Mouse (Mus musculus) liver, adult 2 months (tissue): Measurements from ENCODE around the gene Emid1. TPM values are rescaled to one million over a fixed set of nuclear protein-coding genes. Genes with fewer than 3 reads are reported as not detected.

Experiments
- DNase-seq: peaks from one replicate; pipeline ENCODE4 v3.0.0-alpha.2; 2011; ENCODE audit warnings: low read depth, low spot score; ENCODE audit errors: extremely low read depth
- H3K27ac ChIP-seq: fragments of 200-500 bp; replicated peaks from 2 replicates; pipeline ENCODE4 v1.5.1; 2012; ENCODE audit warnings: low read depth, mild to moderate bottlenecking, control low read depth, inconsistent platforms, low read length; ENCODE audit not compliant: insufficient read depth
- H3K27me3 ChIP-seq: fragments of 200-500 bp; 2 replicates; pipeline ENCODE4 v1.6.1; 2012; ENCODE audit warnings: mild to moderate bottlenecking, moderate library complexity, low read length, inconsistent platforms; ENCODE audit not compliant: control insufficient read depth, insufficient read depth
- H3K36me3 ChIP-seq: fragments of 200-500 bp; 2 replicates; pipeline ENCODE4 v1.6.1; 2012; ENCODE audit warnings: low read length, inconsistent platforms; ENCODE audit not compliant: control insufficient read depth, insufficient read depth
- H3K4me1 ChIP-seq: fragments of 200-500 bp; 2 replicates; pipeline ENCODE4 v1.6.1; 2011; ENCODE audit warnings: low read length; ENCODE audit not compliant: control insufficient read depth, insufficient read depth
- H3K4me3 ChIP-seq: fragments of 200-500 bp; 2 replicates; pipeline ENCODE4 v1.5.1; 2011; ENCODE audit warnings: low read depth, mild to moderate bottlenecking, control low read depth, low read length, moderate library complexity; ENCODE audit not compliant: insufficient read depth
- H3K79me2 ChIP-seq: fragments of 200-500 bp; 2 replicates; pipeline ENCODE4 v1.6.1; 2012; ENCODE audit warnings: inconsistent platforms, mild to moderate bottlenecking, low read length, moderate library complexity; ENCODE audit not compliant: control insufficient read depth, insufficient read depth
- H3K9ac ChIP-seq: fragments of 200-500 bp; 2 replicates; pipeline ENCODE4 v1.6.1; 2012; ENCODE audit warnings: low read depth, mild to moderate bottlenecking, control low read depth, inconsistent platforms, low read length
- CTCF ChIP-seq: fragments of 200-500 bp; IDR thresholded peaks from 2 replicates; pipeline ENCODE4 v1.5.1; 2011; ENCODE audit warnings: low read depth, low read length, control low read depth
- POLR2A ChIP-seq: fragments of 200-500 bp; IDR thresholded peaks from 2 replicates; pipeline ENCODE4 v1.6.1; 2011; ENCODE audit warnings: low read length, control low read depth; ENCODE audit not compliant: insufficient read depth; ENCODE audit errors: extremely low read depth
- WGBS: fragments of 180-500 bp; shearing (Covaris S2); methylation state at CpG from one replicate; pipeline ENCODE4 v1.1.7; 2018; 5-methylcytosine and 5-hydroxymethylcytosine counted together
- polyA plus RNA-seq: library from polyadenylated mRNA; depleted of rRNA; stranded (reverse); fragments of >200 nt; gene quantifications from 2 replicates; pipeline ENCODE4 v1.2.3, GENCODE M21; 2012; rRNA removed
- total RNA-seq: library from RNA; depleted of rRNA; stranded (reverse); fragments of >200 nt; gene quantifications from 2 replicates; pipeline ENCODE4 v1.2.3, GENCODE M21; 2014; rRNA removed

Emid1 gene
- total and polyA plus RNA-seq, 2 experiments, result 0.28 to 0.65 TPM

GRCm38 (mm10) chr11:5059704-5060156 is 92.3 kb downstream of the Emid1 start:
- H3K4me1 ChIP-seq, result peaks cover 20% of the 10 kb centered on the region
- peaks cover 8% of the 10 kb centered on the region; the same call in 1 of the 2 replicates for H3K79me2 ChIP-seq
- DNase-seq, result peak; percentile 40
- 0 out of 2 replicates have a peak, but pooled peaks cover 7% of the 10 kb centered on the region for H3K27me3 ChIP-seq
- WGBS, result 30% methylated on average over 27 of the region's 27 CpGs
- H3K36me3 ChIP-seq, result no peaks in the 10 kb centered on the region
- no peak overlapping the region for H3K4me3 ChIP-seq
- no peak overlapping the region for H3K9ac ChIP-seq
- no peak overlapping the region for H3K27ac ChIP-seq
- peak; percentile 92 for TF ChIP-seq CTCF
- no peak for TF ChIP-seq POLR2A

GRCm38 (mm10) chr11:5059230-5059629 is 92.8 kb downstream of the Emid1 start:
- H3K79me2 ChIP-seq, result peaks cover 8% of the 10 kb centered on the region; the same call in 1 of the 2 replicates
- no peak overlapping the region for H3K4me3 ChIP-seq
- H3K36me3 ChIP-seq, result no peaks in the 10 kb centered on the region
- no peak overlapping the region for H3K27ac ChIP-seq
- 41% methylated on average over 14 of the region's 14 CpGs for WGBS
- H3K4me1 ChIP-seq, result peaks cover 17% of the 10 kb centered on the region
- H3K9ac ChIP-seq, result no peak overlapping the region
- TF ChIP-seq POLR2A (no peak), CTCF (no peak)
- no peak for DNase-seq
- H3K27me3 ChIP-seq, result 0 out of 2 replicates have a peak, but pooled peaks cover 7% of the 10 kb centered on the region

GRCm38 (mm10) chr11:5058783-5059182 is 93.3 kb downstream of the Emid1 start:
- Histone ChIP-seq H3K4me3 (no peak overlapping the region), H3K4me1 (peaks cover 13% of the 10 kb centered on the region), H3K9ac (no peak overlapping the region), H3K27ac (no peak overlapping the region), H3K79me2 (0 out of 2 replicates have a peak, but pooled peaks cover 6% of the 10 kb centered on the region), H3K27me3 (0 out of 2 replicates have a peak, but pooled peaks cover 7% of the 10 kb centered on the region), H3K36me3 (no peaks in the 10 kb centered on the region)
- WGBS, result 29% methylated on average over 9 of the region's 9 CpGs
- no peak for DNase-seq
- TF ChIP-seq POLR2A (no peak), CTCF (no peak)

GRCm38 (mm10) chr11:5057856-5058641 is 94.0 kb downstream of the Emid1 start, which contains the start of gene Rasl10a:
Gene Rasl10a, plus strand, starts transcription at chr11:5058128.
- H3K27me3 ChIP-seq, result 0 out of 2 replicates have a peak, but pooled peaks cover 7% of the 10 kb centered on the region
- H3K4me3 ChIP-seq, result peak within 1 kb of the TSS; percentile 52
- peaks cover 13% of the 10 kb centered on the region for H3K4me1 ChIP-seq
- H3K9ac ChIP-seq, result peak within 1 kb of the TSS; percentile 50
- 0 out of 2 replicates have a peak, but pooled peaks cover 1% of the 10 kb centered on the region for H3K79me2 ChIP-seq
- TF ChIP-seq CTCF (no peak), POLR2A (no peak)
- H3K36me3 ChIP-seq, result no peaks in the 10 kb centered on the region
- no peak within 1 kb of the TSS for H3K27ac ChIP-seq
- WGBS, result 2% methylated on average over 77 of the region's 77 CpGs
- no peak for DNase-seq

GRCm38 (mm10) chr11:5057541-5057855 is 94.6 kb downstream of the Emid1 start:
- peak; percentile 50 for DNase-seq
- no peaks in the 10 kb centered on the region for H3K79me2 ChIP-seq
- TF ChIP-seq POLR2A (no peak), CTCF (no peak)

GRCm38 (mm10) chr11:5057064-5057463 is 95.0 kb downstream of the Emid1 start:
- no peak overlapping the region for H3K4me3 ChIP-seq
- no peaks in the 10 kb centered on the region for H3K79me2 ChIP-seq
- H3K36me3 ChIP-seq, result no peaks in the 10 kb centered on the region
- TF ChIP-seq CTCF, result no peak
- no peak for TF ChIP-seq POLR2A
- no peak overlapping the region for H3K9ac ChIP-seq
- 86% methylated on average over 8 of the region's 8 CpGs for WGBS
- H3K4me1 ChIP-seq, result peaks cover 5% of the 10 kb centered on the region
- H3K27ac ChIP-seq, result no peak overlapping the region
- H3K27me3 ChIP-seq, result 0 out of 2 replicates have a peak, but pooled peaks cover 7% of the 10 kb centered on the region
- DNase-seq, result no peak

More at GRCm38 (mm10) chr11:5057541-5057855, 94.6 kb downstream of the Emid1 start:
- WGBS, result 30% methylated on average over 8 of the region's 8 CpGs
- peaks cover 9% of the 10 kb centered on the region for H3K4me1 ChIP-seq
- 0 out of 2 replicates have a peak, but pooled peaks cover 7% of the 10 kb centered on the region for H3K27me3 ChIP-seq
- H3K9ac ChIP-seq, result no peak overlapping the region
- peak overlapping the region; percentile 52 for H3K4me3 ChIP-seq
- no peaks in the 10 kb centered on the region for H3K36me3 ChIP-seq
- no peak overlapping the region for H3K27ac ChIP-seq

Other genes with a start within 250 kb of the Emid1 start
- gene Nefh, start 204.2 kb downstream of the Emid1 start, total RNA-seq, result 0.09 and 0.20 TPM in 2 replicates
- 0.06 TPM in 1 of 2 replicates, not detected in the other for gene Nefh, start 204.2 kb downstream of the Emid1 start, polyA plus RNA-seq
- 30.1 and 41.2 TPM in 2 replicates for gene Ap1b1, start 165.4 kb downstream of the Emid1 start, total RNA-seq
- gene Ap1b1, start 165.4 kb downstream of the Emid1 start, polyA plus RNA-seq, result 46.7 and 48.8 TPM in 2 replicates
- gene Rasl10a, start 94.1 kb downstream of the Emid1 start, total RNA-seq, result not detected in 2 replicates
- gene Rasl10a, start 94.1 kb downstream of the Emid1 start, polyA plus RNA-seq, result 0.26 TPM in 1 of 2 replicates, not detected in the other
- 3.1 and 7.3 TPM in 2 replicates for gene Gas2l1, start 86.9 kb downstream of the Emid1 start, total RNA-seq
- 25.4 and 25.8 TPM in 2 replicates for gene Gas2l1, start 86.9 kb downstream of the Emid1 start, polyA plus RNA-seq
- 8.6 and 13.8 TPM in 2 replicates for gene Rhbdd3, start 53.3 kb downstream of the Emid1 start, total RNA-seq
- gene Rhbdd3, start 53.3 kb downstream of the Emid1 start, polyA plus RNA-seq, result 26.5 and 30.8 TPM in 2 replicates
- gene Ewsr1, start 53.0 kb downstream of the Emid1 start, total RNA-seq, result 88.6 and 89.8 TPM in 2 replicates
- gene Ewsr1, start 53.0 kb downstream of the Emid1 start, polyA plus RNA-seq, result 95.1 and 112 TPM in 2 replicates
- 3.6 and 4.2 TPM in 2 replicates for gene Kremen1, start 109.3 kb upstream of the Emid1 start, total RNA-seq
- gene Kremen1, start 109.3 kb upstream of the Emid1 start, polyA plus RNA-seq, result 6.7 and 6.8 TPM in 2 replicates